Mouse (Mus musculus) adipocyte (in vitro differentiated cells): ENCODE data around the gene Mbd3l2.
"Not testable (repeated sequence)": the region's sequence is repeated elsewhere in the genome, so short reads cannot be mapped to it uniquely, and the experiment has no call there.

Experiments used
- DNase-seq: peaks from one replicate; pipeline ENCODE4 v3.0.0-alpha.2; 2016; ENCODE audit warnings: low spot score

The Mbd3l2 gene

DNA sequence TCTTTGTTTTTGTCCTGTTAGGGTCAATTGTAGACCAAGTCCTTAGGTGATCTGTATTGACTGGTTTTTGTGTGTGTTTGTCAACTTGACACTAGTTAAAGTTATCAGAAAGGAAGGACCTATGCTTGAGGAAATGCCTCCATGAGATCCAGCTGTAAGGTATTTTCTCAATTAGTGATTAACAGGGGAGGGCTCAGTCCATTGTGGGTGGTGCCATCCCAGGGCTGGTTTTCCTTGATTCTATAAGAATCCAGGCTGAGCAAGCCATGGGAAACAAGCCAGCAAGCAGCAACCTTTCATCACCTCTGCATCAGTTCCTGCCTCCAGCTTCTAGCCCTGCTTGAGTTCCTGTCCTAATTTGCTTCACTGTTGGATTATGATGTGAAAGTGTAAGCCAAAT lies at the start of gene Mbd3l2:
Gene Mbd3l2 (plus strand): TSS at position 301 of the 400 bp plus-strand sequence.
- no peak for DNase-seq

DNA sequence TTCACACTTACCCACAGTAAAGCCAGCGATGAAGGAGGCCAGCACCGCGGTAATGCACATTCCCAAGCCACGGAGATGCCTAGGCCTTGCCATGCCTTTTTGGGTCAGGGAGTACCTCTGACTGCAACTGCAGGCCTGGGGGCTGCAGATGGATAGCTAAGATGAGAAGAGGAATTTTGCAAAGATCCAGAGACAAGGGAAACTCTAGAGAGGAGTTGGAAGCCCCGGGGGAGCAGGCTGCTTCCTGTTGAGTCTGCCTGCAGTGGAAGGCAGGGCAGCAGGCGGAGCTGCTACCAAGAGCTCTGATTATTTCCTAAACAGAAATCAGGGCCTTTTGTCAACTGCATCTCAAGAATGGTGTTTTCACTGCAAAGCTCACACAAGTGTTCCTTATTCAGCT lies 44.7 kb upstream of the Mbd3l2 start:
- peak; percentile 30 for DNase-seq

DNA sequence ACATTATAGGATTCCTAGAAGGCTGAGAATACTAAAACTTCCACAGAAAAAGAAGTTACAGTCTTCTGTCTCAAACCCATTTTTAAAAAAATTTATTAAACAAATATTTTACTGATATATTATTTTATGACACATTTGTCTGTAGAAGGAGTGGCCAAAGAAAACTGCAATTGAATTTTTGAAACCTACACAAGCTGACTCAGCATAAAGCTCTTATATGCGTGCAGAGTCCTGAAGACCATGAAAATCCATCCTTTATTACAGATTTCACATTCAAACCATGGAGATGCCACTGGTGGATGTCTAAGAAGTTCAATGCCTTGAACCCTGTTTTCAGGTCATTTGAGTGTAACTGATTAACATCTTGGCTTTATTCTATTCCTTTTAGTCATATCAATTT lies 30.8 kb upstream of the Mbd3l2 start:
- DNase-seq: no peak

DNA sequence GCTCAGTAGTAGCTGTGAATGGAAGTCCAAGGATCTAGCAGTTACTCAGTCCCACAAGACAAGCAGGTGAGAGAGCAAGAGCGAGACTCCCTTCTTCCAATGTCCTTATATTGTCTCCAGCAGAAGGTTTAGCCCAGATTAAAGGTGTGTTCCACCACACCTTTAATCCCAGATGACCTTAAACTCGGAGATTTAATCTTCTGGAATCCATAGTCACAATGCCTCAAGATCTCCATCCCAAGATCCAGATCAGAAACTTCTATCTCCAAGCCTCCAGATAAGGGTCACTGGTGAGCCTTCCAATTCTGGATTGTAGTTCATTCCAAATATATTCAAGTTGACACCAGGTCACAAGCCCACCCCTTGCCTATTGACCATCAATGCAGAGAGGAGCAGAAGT lies 27.6 kb upstream of the Mbd3l2 start, which contains the start of gene Naalad2:
Gene Naalad2 (minus strand): TSS at position 101 of the 400 bp plus-strand sequence.
- not testable (repeated sequence) for DNase-seq

DNA sequence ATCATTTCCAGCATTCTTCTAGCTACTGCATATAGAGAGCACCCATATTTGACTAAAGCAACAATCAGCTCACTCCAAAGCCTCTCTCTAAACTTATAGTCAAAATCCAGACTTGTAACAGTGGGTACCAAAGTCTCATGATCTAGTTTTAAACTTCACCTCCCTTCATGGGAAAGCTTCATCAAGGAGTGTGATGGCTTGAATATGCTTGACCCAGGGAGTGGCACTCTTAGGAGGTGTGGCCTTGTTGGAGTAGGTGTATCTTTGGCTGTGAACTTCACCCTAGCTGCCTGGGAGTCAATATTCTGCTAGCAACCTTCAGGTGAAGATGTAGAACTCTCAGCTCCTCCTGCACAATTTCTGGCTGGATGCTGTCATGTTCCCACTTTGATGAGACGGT lies 26.3 kb upstream of the Mbd3l2 start, which contains the start of gene Ubtfl1:
Gene Ubtfl1 (plus strand): TSS at position 301 of the 400 bp plus-strand sequence.
- DNase-seq: no peak

DNA sequence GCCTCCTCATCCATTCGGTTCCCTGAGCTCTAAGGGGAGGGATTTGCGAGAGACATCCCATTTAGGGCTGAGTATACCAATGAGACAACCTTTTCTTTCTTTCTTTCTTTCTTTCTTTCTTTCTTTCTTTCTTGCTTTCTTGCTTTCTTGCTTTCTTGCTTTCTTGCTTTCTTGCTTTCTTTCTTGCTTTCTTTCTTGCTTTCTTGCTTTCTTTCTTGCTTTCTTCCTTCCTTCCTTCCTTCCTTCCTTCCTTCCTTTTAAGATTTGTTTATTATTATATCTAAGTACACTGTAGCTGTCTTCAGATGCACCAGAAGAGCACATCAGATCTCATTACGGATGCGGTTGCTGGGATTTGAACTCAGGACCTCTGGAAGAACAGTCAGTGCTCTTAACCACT lies 18.1 kb upstream of the Mbd3l2 start:
- DNase-seq: not testable (repeated sequence)

DNA sequence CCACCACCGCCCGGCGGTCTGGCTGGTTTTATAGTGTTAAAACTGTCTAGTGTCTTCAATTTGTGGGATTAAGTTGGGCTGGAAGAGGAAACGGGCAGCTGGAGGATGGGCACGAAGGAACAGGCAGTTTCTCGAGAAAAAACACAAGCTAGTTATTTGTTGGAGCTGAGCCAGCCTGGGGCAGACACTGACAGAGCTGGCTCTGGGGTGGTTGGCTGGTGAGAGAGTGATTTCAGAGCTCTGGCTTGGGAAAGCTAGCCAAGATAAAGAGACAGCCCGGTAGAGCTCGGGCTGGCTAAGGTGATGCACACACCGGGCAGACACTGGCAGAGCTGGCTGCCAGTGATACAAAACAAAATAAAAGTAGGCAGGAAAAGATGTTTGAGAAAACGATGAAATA lies 1.2 kb downstream of the Mbd3l2 start:
- DNase-seq: peak; percentile 74

DNA sequence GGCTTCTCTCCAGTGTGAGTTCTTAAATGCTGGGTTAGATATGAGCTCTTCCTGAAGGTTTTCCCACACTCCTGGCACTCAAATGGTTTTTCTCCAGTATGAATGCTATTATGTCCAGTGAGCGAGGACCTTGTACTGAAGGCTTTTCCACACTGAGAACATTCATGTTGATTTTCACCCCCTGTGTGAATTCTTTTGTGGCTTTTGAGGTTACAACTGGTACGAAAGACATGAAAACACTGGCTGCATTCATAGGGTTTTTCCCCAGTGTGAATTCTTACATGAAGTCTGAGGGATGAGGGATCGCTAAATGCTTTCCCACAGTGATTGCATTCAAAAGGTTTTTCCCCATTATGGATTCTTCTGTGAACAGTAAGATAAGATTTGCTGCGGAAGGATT lies 26.1 kb downstream of the Mbd3l2 start:
- no peak for DNase-seq

DNA sequence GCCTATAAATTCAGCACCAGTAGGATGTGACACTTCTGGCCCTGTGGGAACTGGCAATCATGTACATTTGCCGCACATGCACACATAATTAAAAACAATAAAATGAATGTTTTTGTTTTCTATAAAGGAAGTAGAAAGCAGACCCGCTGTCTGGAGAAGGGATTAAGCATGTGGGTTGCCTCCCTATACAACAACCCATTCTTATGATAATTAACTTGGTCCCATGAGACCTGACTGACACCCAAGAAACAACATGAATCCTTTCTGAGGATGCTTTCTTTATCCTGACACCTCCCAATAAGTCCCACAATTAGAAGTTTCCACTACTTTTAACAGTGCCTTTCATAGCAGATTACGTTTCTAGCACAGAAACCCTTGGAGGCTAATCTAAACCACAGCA lies 36.9 kb downstream of the Mbd3l2 start:
- no peak for DNase-seq

DNA sequence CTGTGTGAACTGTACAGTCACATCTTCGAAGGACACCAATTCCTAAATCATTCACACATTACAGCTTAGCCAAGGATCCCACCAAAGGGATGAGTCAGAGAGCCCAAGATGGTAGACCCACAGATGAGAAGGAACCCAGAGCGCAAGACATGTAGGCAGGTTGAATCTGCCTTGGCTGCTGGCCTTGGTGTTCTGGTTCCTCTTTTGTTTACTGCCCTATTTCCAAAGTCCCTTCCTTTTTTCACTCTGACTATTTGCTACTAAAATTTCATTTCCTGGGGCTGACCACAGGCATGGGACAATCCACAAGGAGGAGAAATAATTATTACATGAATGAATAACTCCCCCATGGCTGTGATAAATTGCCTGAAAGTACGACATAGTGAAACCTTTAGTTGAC lies 37.6 kb downstream of the Mbd3l2 start:
- DNase-seq: no peak

DNA sequence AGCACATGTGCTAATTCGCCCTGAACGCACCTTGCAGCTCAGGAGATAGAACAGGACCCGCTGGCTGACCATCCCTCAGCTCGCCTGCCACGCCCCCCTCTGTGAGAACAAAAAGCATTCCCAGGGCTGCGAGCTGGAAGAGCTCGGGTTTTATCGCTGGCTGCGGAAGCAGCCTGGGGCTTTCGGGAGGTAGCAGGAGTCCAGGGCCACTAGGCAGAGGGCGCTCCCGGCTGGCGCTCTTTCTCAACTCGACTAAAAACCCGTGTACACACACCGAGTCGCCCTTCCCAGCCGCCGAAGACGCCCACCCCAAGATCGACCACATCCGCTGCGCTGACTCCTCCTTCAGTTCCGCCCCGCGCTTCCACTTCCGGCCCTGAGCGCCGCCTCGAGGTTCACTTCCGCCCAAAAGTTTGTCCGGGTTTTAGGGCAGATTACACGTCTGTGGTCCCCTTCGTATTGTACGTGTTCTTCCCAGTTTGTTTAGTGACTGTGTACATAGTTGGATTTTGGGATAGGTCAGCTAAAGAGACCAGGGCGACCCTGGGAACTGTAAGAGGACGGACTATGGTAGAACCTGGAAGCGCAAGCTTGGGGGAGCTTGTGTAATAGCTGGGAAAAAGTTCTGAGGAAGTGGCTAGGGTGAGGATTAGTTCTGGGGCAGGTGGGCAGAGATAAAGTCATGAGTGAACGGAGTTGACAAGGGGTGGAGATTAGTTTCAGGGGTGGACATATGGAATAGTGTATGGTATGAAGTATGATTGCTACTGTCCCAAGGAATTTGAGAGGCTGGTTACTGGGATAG lies 43.1 kb downstream of the Mbd3l2 start:
- DNase-seq: peak; percentile 80

DNA sequence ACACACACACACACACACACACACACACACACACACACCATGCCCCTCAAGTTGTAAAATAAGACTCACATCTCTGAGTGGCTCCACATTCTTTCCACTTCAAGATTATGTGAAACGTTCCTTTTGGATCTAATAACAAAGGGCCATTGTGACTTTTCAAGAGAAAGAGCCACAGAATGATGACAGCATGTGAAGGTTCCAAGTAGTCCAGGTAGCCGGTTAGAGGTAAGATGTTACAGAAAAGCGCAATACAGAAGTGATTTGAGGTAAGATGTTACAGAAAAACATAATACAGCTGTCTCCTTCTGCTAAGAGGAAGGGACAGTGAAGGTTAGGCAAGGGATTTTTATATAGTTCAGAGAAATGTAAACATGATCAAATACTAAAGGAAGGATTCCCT lies 47.7 kb downstream of the Mbd3l2 start, which contains the start of the genes Zfp558 and Mbd3l1:
Gene Zfp558 (minus strand): TSS at position 101 of the 400 bp plus-strand sequence.
Gene Mbd3l1 (plus strand): TSS at position 192 of the 400 bp plus-strand sequence.
- no peak for DNase-seq
